Mouse (Mus musculus): ENCODE measurements around the gene Cdkn2aip. TPM values are rescaled to one million over a fixed set of nuclear protein-coding genes. Genes with fewer than 3 reads are reported as not detected.

Gene Cdkn2aip
- polyA plus RNA-seq, 1 experiment = 5.9 TPM

- H3K36me3 ChIP-seq (replicated peaks; ENCODE audit: low read length) = peaks cover 27% of the 10 kb centered on the region
- H3K27me3 ChIP-seq (replicated peaks) = no peaks in the 10 kb centered on the region
- H3K9me3 ChIP-seq = no peaks in the 10 kb centered on the region
- H3K4me3 ChIP-seq (replicated peaks) = peak overlapping the region; percentile 90
- TF ChIP-seq GATA1 (IDR thresholded peaks at IDR 0.05; ENCODE audit: borderline replicate concordance, low read length) = no peak
- TF ChIP-seq FLI1 (IDR thresholded peaks at IDR 0.05; ENCODE audit: low read length) = no peak
- peaks cover 67% of the 10 kb centered on the region for H3K4me1 ChIP-seq
Measured at GRCm38 (mm10) chr8:47683994-47684393, 29.7 kb downstream of the Cdkn2aip start.

- Histone ChIP-seq H3K9me3 (no peaks in the 10 kb centered on the region), H3K36me3 (replicated peaks; ENCODE audit: low read length) (peaks cover 33% of the 10 kb centered on the region), H3K27me3 (replicated peaks) (no peaks in the 10 kb centered on the region), H3K4me3 (replicated peaks) (no peak overlapping the region), H3K4me1 (peaks cover 73% of the 10 kb centered on the region)
- no peak for TF ChIP-seq FLI1 (IDR thresholded peaks at IDR 0.05; ENCODE audit: low read length)
- TF ChIP-seq GATA1 (IDR thresholded peaks at IDR 0.05; ENCODE audit: borderline replicate concordance, low read length) = no peak
Measured at GRCm38 (mm10) chr8:47680306-47680705, 33.4 kb downstream of the Cdkn2aip start.

GRCm38 (mm10) chr8:47679603-47680002 lies 34.1 kb downstream of the Cdkn2aip start:
- Histone ChIP-seq H3K36me3 (replicated peaks; ENCODE audit: low read length) (peaks cover 33% of the 10 kb centered on the region), H3K4me3 (replicated peaks) (no peak overlapping the region), H3K4me1 (peaks cover 66% of the 10 kb centered on the region), H3K9me3 (no peaks in the 10 kb centered on the region), H3K27me3 (replicated peaks) (no peaks in the 10 kb centered on the region)
- TF ChIP-seq GATA1 (IDR thresholded peaks at IDR 0.05; ENCODE audit: borderline replicate concordance, low read length) = no peak
- no peak for TF ChIP-seq FLI1 (IDR thresholded peaks at IDR 0.05; ENCODE audit: low read length)

- Histone ChIP-seq H3K4me1 (peaks cover 50% of the 10 kb centered on the region), H3K9me3 (no peaks in the 10 kb centered on the region), H3K4me3 (replicated peaks) (peak overlapping the region; percentile 100), H3K27me3 (replicated peaks) (no peaks in the 10 kb centered on the region), H3K36me3 (replicated peaks; ENCODE audit: low read length) (peaks cover 24% of the 10 kb centered on the region)
- no peak for TF ChIP-seq GATA1 (IDR thresholded peaks at IDR 0.05; ENCODE audit: borderline replicate concordance, low read length)
- TF ChIP-seq FLI1 (IDR thresholded peaks at IDR 0.05; ENCODE audit: low read length) = no peak
Measured at GRCm38 (mm10) chr8:47676631-47677030, 37.1 kb downstream of the Cdkn2aip start.

- H3K9me3 ChIP-seq = no peaks in the 10 kb centered on the region
- peaks cover 22% of the 10 kb centered on the region for H3K36me3 ChIP-seq (replicated peaks; ENCODE audit: low read length)
- peak overlapping the region; percentile 100 for H3K4me3 ChIP-seq (replicated peaks)
- no peaks in the 10 kb centered on the region for H3K27me3 ChIP-seq (replicated peaks)
- H3K4me1 ChIP-seq = peaks cover 47% of the 10 kb centered on the region
- TF ChIP-seq GATA1 (IDR thresholded peaks at IDR 0.05; ENCODE audit: borderline replicate concordance, low read length) (no peak), FLI1 (IDR thresholded peaks at IDR 0.05; ENCODE audit: low read length) (no peak)
Measured at GRCm38 (mm10) chr8:47676224-47676623, 37.5 kb downstream of the Cdkn2aip start.

- no peak for TF ChIP-seq FLI1 (IDR thresholded peaks at IDR 0.05; ENCODE audit: low read length)
- no peak for TF ChIP-seq GATA1 (IDR thresholded peaks at IDR 0.05; ENCODE audit: borderline replicate concordance, low read length)
- no peaks in the 10 kb centered on the region for H3K9me3 ChIP-seq
- peak overlapping the region; percentile 100 for H3K4me3 ChIP-seq (replicated peaks)
- H3K27me3 ChIP-seq (replicated peaks) = no peaks in the 10 kb centered on the region
- H3K4me1 ChIP-seq = peaks cover 47% of the 10 kb centered on the region
- peaks cover 21% of the 10 kb centered on the region for H3K36me3 ChIP-seq (replicated peaks; ENCODE audit: low read length)
Measured at GRCm38 (mm10) chr8:47675786-47676185, 37.9 kb downstream of the Cdkn2aip start.

GRCm38 (mm10) chr8:47674777-47675710 lies 38.7 kb downstream of the Cdkn2aip start, which contains the start of gene Ing2:
TSS of gene Ing2 (minus strand) at chr8:47675556.
- peaks cover 21% of the 10 kb centered on the region for H3K36me3 ChIP-seq (replicated peaks; ENCODE audit: low read length)
- H3K4me3 ChIP-seq (replicated peaks) = peak within 1 kb of the TSS; percentile 100
- H3K9me3 ChIP-seq = no peaks in the 10 kb centered on the region
- H3K4me1 ChIP-seq = peaks cover 44% of the 10 kb centered on the region
- TF ChIP-seq GATA1 (IDR thresholded peaks at IDR 0.05; ENCODE audit: borderline replicate concordance, low read length) (no peak), FLI1 (IDR thresholded peaks at IDR 0.05; ENCODE audit: low read length) (no peak)
- H3K27me3 ChIP-seq (replicated peaks) = no peaks in the 10 kb centered on the region

- Histone ChIP-seq H3K4me3 (replicated peaks) (peak overlapping the region; percentile 100), H3K27me3 (replicated peaks) (no peaks in the 10 kb centered on the region), H3K36me3 (replicated peaks; ENCODE audit: low read length) (peaks cover 24% of the 10 kb centered on the region), H3K9me3 (no peaks in the 10 kb centered on the region), H3K4me1 (peaks cover 44% of the 10 kb centered on the region)
- no peak for TF ChIP-seq FLI1 (IDR thresholded peaks at IDR 0.05; ENCODE audit: low read length)
- TF ChIP-seq GATA1 (IDR thresholded peaks at IDR 0.05; ENCODE audit: borderline replicate concordance, low read length) = no peak
Measured at GRCm38 (mm10) chr8:47674140-47674776, 39.5 kb downstream of the Cdkn2aip start.

GRCm38 (mm10) chr8:47673317-47674139 lies 40.2 kb downstream of the Cdkn2aip start:
- TF ChIP-seq FLI1 (IDR thresholded peaks at IDR 0.05; ENCODE audit: low read length) (no peak), GATA1 (IDR thresholded peaks at IDR 0.05; ENCODE audit: borderline replicate concordance, low read length) (no peak)
- H3K36me3 ChIP-seq (replicated peaks; ENCODE audit: low read length) = peaks cover 24% of the 10 kb centered on the region
- no peaks in the 10 kb centered on the region for H3K27me3 ChIP-seq (replicated peaks)

More at GRCm38 (mm10) chr8:47673317-47674139, 40.2 kb downstream of the Cdkn2aip start:
- Histone ChIP-seq H3K4me3 (replicated peaks) (peak overlapping the region; percentile 100), H3K4me1 (peaks cover 44% of the 10 kb centered on the region), H3K9me3 (no peaks in the 10 kb centered on the region)
